Mouse (Mus musculus) limb, embryonic 10.5 days (tissue): ENCODE data around the gene P2rx1. TPM values are rescaled to one million over a fixed set of nuclear protein-coding genes. Genes with fewer than 3 reads are reported as not detected.
A peak's percentile ranks its signal among the peaks of the same experiment; 100 is the strongest.

ENCODE experiments used
- DNase-seq: peaks from one replicate; pipeline ENCODE4 v3.0.0-alpha.2; 2017; ENCODE audit warnings: low spot score
- H3K27ac ChIP-seq: fragments of 300-500 bp; sonication (generic); 2 replicates; pipeline ENCODE4 v1.5.1; 2016; ENCODE audit warnings: mild to moderate bottlenecking
- H3K27me3 ChIP-seq: fragments of 300-500 bp; sonication (generic); 2 replicates; pipeline ENCODE4 v1.6.1; 2016; ENCODE audit warnings: low read depth, mild to moderate bottlenecking; ENCODE audit not compliant: poor library complexity, severe bottlenecking
- H3K36me3 ChIP-seq: fragments of 300-500 bp; sonication (generic); 2 replicates; pipeline ENCODE4 v1.6.1; 2016; ENCODE audit warnings: mild to moderate bottlenecking, moderate library complexity
- H3K4me1 ChIP-seq: fragments of 300-500 bp; sonication (generic); 2 replicates; pipeline ENCODE4 v1.6.1; 2016
- H3K4me3 ChIP-seq: fragments of 300-500 bp; sonication (generic); 2 replicates; pipeline ENCODE4 v1.5.1; 2016; ENCODE audit warnings: mild to moderate bottlenecking, moderate library complexity
- H3K9me3 ChIP-seq: fragments of 300-500 bp; sonication (generic); replicated peaks from 2 replicates; pipeline ENCODE4 v1.6.1; 2016; ENCODE audit warnings: mild to moderate bottlenecking
- WGBS: fragments of 180-500 bp; shearing (Covaris S2); methylation state at CpG from one replicate; pipeline ENCODE4 v1.1.7; 2016; 5-methylcytosine and 5-hydroxymethylcytosine counted together
- polyA plus RNA-seq: library from polyadenylated mRNA; unstranded; fragments of >200 nt; fragmentation: Nextera tagmentation; extraction: Ambion mirVana; gene quantifications from 2 replicates; pipeline ENCODE4 v1.2.1, GENCODE M21; 2016

The P2rx1 gene
- polyA plus RNA-seq, 1 experiment from 2014 or later: 0.84 TPM

DNA sequence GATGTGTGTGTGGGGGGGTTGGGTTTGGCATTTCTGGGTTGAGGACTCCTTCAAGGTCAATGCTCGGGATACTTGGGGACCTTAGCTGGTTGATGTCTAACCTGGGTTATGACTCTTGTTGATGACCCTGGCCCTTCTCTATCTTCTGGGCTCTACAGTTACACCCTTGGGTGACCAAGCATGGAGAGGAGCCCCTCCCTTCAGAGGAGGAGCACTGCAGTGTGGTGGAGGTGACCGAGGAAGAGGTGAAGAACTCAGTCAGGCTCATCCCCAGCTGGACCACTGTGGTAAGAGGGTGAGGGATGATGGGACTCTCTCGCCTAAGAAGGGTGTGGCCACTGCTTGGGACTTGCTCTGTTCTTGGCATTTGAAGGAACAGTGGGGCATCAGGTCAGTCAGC, 38.8 kb downstream of the P2rx1 start:
- Histone ChIP-seq H3K27me3 (no peaks in the 10 kb centered on the region), H3K4me3 (no peak overlapping the region), H3K36me3 (no peaks in the 10 kb centered on the region), H3K27ac (no peak overlapping the region), H3K4me1 (no peaks in the 10 kb centered on the region), H3K9me3 (no peaks in the 10 kb centered on the region)
- no peak for DNase-seq
- WGBS: 85% methylated on average over 3 of the region's 3 CpGs

DNA sequence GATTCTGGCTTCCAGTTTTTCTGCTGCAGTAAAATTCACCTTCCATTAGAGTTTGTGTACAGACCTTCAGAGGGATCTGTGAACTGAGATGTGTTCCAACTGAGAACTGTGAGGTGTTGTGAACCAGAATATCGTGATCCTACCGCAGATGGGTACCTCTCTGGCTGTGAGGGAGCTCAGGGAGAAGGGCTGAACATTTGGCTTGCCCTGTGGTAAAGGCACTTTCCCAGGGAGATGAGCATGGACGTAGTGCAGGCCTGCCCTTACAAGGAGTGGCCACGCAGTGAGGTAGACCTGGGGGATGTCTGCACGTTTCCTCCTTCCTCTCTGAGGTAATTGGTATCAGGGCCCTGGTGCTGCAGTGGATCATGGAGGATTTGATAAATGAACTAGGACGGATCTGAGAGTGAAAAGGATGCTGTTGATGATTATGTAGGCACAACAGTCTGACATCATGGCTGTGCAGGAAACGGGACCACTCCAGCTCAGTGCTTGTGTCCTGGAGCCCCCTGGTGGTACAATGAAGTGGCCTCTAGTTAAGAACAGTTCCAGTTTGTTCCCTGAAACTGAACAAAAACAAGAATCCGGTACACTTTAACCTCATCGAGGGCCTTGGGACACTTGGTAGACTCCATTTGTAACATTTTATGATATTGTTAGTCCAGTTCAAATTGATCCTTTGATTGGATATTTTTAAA, 40.3 kb downstream of the P2rx1 start:
- no peaks in the 10 kb centered on the region for H3K9me3 ChIP-seq
- no peaks in the 10 kb centered on the region for H3K36me3 ChIP-seq
- peaks cover 12% of the 10 kb centered on the region for H3K4me1 ChIP-seq
- no peaks in the 10 kb centered on the region for H3K27me3 ChIP-seq
- 66% methylated on average over 9 of the region's 9 CpGs for WGBS
- H3K27ac ChIP-seq: no peak overlapping the region
- peak; percentile 66 for DNase-seq
- H3K4me3 ChIP-seq: no peak overlapping the region

GRCm38 (mm10) chr11:73044229-73044755, 45.4 kb downstream of the P2rx1 start:
- no peaks in the 10 kb centered on the region for H3K9me3 ChIP-seq
- H3K27ac ChIP-seq: no peak overlapping the region
- peaks cover 26% of the 10 kb centered on the region for H3K4me1 ChIP-seq
- no peaks in the 10 kb centered on the region for H3K36me3 ChIP-seq
- WGBS: 53% methylated on average over 6 of the region's 6 CpGs
- DNase-seq: no peak
- no peak overlapping the region for H3K4me3 ChIP-seq
- H3K27me3 ChIP-seq: no peaks in the 10 kb centered on the region

DNA sequence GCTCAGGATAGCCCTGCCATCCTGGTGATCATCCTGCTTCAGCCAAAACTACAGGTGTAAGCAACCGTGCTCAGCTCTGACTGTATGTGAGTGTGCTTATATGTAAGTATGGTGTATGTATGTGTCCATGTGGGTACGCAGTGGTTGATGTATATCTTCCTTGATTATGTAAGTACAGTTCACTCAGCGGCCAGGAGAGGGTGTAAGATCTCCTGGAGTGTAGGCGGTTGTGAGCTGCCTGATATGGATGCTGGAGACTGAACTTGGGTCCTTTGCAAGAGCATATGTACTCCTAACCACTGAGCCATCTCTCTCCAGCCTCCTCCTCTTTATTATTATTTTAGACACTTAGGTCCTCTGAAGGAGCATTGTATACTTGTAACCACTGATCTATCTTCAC, 45.9 kb downstream of the P2rx1 start:
- 76% methylated on average over 4 of the region's 4 CpGs for WGBS
- no peak for DNase-seq
- no peak overlapping the region for H3K27ac ChIP-seq
- H3K27me3 ChIP-seq: no peaks in the 10 kb centered on the region
- H3K9me3 ChIP-seq: no peaks in the 10 kb centered on the region
- H3K36me3 ChIP-seq: peaks cover 2% of the 10 kb centered on the region
- H3K4me1 ChIP-seq: peaks cover 26% of the 10 kb centered on the region
- H3K4me3 ChIP-seq: no peak overlapping the region

- H3K4me3 ChIP-seq: peak within 1 kb of the TSS; percentile 98
- peaks cover 26% of the 10 kb centered on the region for H3K4me1 ChIP-seq
- DNase-seq: peak; percentile 95
- no peaks in the 10 kb centered on the region for H3K27me3 ChIP-seq
- H3K27ac ChIP-seq: peak within 1 kb of the TSS; percentile 97
- H3K9me3 ChIP-seq: no peaks in the 10 kb centered on the region
- WGBS: under 1% methylated on average over 39 of the region's 39 CpGs
- H3K36me3 ChIP-seq: peaks cover 29% of the 10 kb centered on the region
Observed at GRCm38 (mm10) chr11:73047542-73047996, 48.7 kb downstream of the P2rx1 start, which contains the start of gene Ncbp3. Gene Ncbp3 (plus strand): TSS chr11:73047783.

- DNase-seq: no peak
- peaks cover 35% of the 10 kb centered on the region for H3K36me3 ChIP-seq
- peaks cover 24% of the 10 kb centered on the region for H3K4me1 ChIP-seq
- peak overlapping the region; percentile 98 for H3K4me3 ChIP-seq
- WGBS: 1% methylated on average over 55 of the region's 55 CpGs
- peak overlapping the region; percentile 97 for H3K27ac ChIP-seq
- H3K9me3 ChIP-seq: no peaks in the 10 kb centered on the region
- no peaks in the 10 kb centered on the region for H3K27me3 ChIP-seq
Observed at GRCm38 (mm10) chr11:73048030-73048876, 49.4 kb downstream of the P2rx1 start.

GRCm38 (mm10) chr11:73049335-73049734, 50.4 kb downstream of the P2rx1 start:
- no peak overlapping the region for H3K27ac ChIP-seq
- 9% methylated on average over 4 of the region's 4 CpGs for WGBS
- H3K4me3 ChIP-seq: peak overlapping the region; percentile 98
- no peaks in the 10 kb centered on the region for H3K27me3 ChIP-seq
- peaks cover 46% of the 10 kb centered on the region for H3K36me3 ChIP-seq
- peaks cover 13% of the 10 kb centered on the region for H3K4me1 ChIP-seq
- DNase-seq: peak; percentile 84
- H3K9me3 ChIP-seq: no peaks in the 10 kb centered on the region

GRCm38 (mm10) chr11:73052795-73053194, 53.9 kb downstream of the P2rx1 start:
- no peak overlapping the region for H3K4me3 ChIP-seq
- 94% methylated on average over 1 of the region's 1 CpGs for WGBS
- peaks cover 81% of the 10 kb centered on the region for H3K36me3 ChIP-seq

DNA sequence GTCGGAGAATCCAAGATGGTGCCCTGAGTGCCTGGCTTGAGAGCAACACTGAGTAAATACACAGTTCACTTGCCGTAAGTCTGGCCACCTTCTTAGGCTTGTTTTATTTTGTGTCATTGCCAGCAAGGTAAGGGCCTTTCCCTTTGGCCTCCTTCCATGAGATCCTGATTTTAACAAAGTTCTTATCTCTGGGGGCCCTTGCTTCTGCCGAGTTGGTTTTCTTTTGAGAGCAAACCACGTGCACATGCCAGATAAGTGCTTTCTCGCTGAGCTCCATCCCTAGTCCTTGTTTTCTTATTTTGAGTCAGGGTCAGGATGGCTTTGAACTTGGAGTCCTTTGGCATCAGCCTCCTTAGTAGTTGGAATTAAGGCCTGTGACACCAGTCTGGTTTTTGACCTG, 58.8 kb downstream of the P2rx1 start:
- DNase-seq: no peak
- Histone ChIP-seq H3K27ac (no peak overlapping the region), H3K36me3 (peaks cover 93% of the 10 kb centered on the region), H3K4me1 (no peaks in the 10 kb centered on the region), H3K4me3 (no peak overlapping the region), H3K27me3 (no peaks in the 10 kb centered on the region), H3K9me3 (no peaks in the 10 kb centered on the region)
- 91% methylated on average over 5 of the region's 5 CpGs for WGBS

More at GRCm38 (mm10) chr11:73052795-73053194, 53.9 kb downstream of the P2rx1 start:
- no peak for DNase-seq
- Histone ChIP-seq H3K27me3 (no peaks in the 10 kb centered on the region), H3K4me1 (peaks cover 9% of the 10 kb centered on the region), H3K9me3 (no peaks in the 10 kb centered on the region), H3K27ac (no peak overlapping the region)

DNA sequence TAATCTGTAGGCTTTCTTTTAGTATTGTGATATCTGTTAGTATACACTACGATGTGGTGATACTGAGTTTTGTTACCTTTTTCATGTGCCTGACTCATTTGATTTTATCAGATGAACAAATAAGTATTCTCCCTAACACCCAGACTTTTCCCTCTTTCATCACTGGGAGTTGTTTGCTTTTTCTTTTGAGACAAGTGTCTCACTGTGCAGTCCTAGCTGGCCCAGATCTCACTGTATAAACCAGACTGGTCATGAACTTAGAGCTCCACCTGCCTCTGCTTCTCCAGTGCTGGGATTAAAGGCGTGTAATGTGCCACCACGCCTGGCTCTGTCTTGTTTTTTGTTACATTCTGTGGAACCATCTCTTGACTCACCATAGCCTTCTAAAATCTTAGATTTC, 60.7 kb downstream of the P2rx1 start:
- no peak overlapping the region for H3K27ac ChIP-seq
- 94% methylated on average over 3 of the region's 3 CpGs for WGBS

DNA sequence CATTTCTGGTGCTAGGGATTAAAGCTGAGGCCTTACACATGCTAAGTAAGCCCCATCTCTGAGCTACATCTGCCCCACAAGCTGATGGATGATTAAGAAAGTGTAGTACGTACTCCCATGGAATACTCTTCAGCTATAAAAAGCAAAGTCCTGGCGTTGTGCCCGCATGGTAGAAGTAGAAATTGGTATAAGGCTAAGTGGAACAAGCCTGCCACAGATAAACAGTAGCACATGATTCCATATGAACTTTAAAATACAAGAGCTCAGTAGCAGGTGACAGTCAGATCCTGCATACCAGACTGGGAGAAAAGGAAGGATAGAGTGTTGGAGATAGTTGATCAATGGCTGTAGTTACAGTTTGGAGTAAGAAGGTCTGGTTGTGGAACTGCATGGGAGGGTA, 62.5 kb downstream of the P2rx1 start:
- no peaks in the 10 kb centered on the region for H3K9me3 ChIP-seq
- 97% methylated on average over 3 of the region's 3 CpGs for WGBS
- H3K27me3 ChIP-seq: no peaks in the 10 kb centered on the region
- peaks cover 74% of the 10 kb centered on the region for H3K36me3 ChIP-seq
- no peaks in the 10 kb centered on the region for H3K4me1 ChIP-seq
- H3K27ac ChIP-seq: no peak overlapping the region
- H3K4me3 ChIP-seq: no peak overlapping the region
- no peak for DNase-seq

More for the DNA sequence above, 60.7 kb downstream of the P2rx1 start:
- Histone ChIP-seq H3K4me3 (no peak overlapping the region), H3K27me3 (no peaks in the 10 kb centered on the region), H3K9me3 (no peaks in the 10 kb centered on the region), H3K36me3 (peaks cover 81% of the 10 kb centered on the region), H3K4me1 (no peaks in the 10 kb centered on the region)
- no peak for DNase-seq
